Mouse (Mus musculus) inflammation-experienced regulatory T-cells, adult 6 months (primary cell): ENCODE measurements around the gene Cdon. TPM values are rescaled to one million over a fixed set of nuclear protein-coding genes. Genes with fewer than 3 reads are reported as not detected.
A peak's percentile ranks its signal among the peaks of the same experiment; 100 is the strongest.

Experiments
- ATAC-seq: one replicate; pipeline ENCODE4 v1.8.0; 2017
- polyA plus RNA-seq, 3 experiments: library from polyadenylated mRNA; unstranded; fragments of 100-300 nt; shearing (Covaris generic); gene quantifications; one replicate each; pipeline ENCODE4 v1.2.1; 2017

Cdon gene
- polyA plus RNA-seq, 3 experiments from 2014 or later: 2.6 to 3.6 (median 3.2) TPM

- no peak for ATAC-seq
Measured at GRCm38 (mm10) chr9:35543099-35543860, 122.4 kb downstream of the Cdon start.

DNA sequence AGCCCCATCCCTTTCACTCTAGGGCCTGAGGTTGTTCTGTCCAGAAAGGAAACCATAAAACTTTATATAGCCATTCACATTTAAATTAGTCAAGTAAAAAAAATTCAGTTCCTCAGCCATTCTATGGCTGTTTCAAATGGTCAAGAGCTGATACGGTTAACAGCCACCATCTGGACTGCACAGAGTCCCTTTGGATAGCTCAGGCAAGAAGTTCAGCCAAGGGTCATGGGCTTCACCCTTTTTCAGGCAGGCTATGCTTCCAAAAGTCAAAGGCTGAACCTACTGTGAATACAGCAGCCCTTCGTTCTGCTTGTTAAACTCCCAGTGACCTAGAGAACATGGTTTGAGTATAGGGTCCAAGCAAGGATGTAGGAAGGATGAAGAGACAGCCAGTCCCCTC, 123.7 kb downstream of the Cdon start:
- ATAC-seq: no peak

DNA sequence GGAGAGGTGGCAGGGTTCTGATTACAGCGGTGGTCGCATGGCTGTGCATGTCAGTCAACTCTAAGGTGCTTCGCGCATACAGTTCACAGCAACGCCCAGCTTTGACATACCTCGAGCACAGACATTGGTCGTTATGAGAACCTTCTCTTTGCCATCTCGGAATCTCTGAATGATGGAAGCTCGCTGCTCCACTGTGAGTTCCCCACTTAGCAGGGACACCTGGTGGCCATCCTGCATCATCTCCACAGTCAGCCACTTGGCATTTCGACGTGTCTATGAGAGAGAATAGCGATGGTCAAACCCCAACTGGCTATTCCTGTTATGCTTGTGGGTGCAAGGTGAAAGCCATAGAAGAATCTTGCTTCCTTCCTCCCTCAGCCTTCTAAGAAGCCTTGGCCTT, 124.8 kb downstream of the Cdon start:
- ATAC-seq: no peak

GRCm38 (mm10) chr9:35546745-35547144, 125.8 kb downstream of the Cdon start:
- ATAC-seq: peak; percentile 25

DNA sequence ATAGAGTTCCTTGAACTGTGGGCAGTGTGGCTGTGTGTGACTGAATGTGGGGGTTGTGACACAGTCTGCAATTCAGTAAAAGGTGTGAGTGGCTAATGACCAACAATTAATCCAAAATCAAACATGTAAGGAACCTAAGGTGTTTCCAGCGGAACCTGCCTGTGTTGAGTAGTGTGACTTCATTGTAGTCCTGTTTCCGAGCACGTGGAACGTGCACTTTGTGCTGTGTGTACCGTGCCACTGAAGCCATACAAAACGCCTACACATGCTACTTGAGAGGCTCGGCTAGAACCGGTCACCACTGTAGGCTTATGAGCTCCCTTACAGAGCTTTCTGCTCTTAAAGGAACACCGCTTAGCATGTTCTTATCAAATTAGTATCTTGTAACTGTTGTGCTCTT, 127.5 kb downstream of the Cdon start:
- ATAC-seq: no peak

- ATAC-seq: no peak
Measured at GRCm38 (mm10) chr9:35556494-35557102, 135.7 kb downstream of the Cdon start.

Other genes starting within 250 kb of the Cdon start
- gene Dcps, start 245.1 kb upstream of the Cdon start, polyA plus RNA-seq: 10 to 100 TPM; 83.4 to 94.5 (median 92.4) TPM
- gene Srpr, start 221.0 kb upstream of the Cdon start, polyA plus RNA-seq: 100 to 1,000 TPM in 1 of 3 experiments, 10 to 100 TPM in 2; 87.5 to 100 (median 90.5) TPM
- 1 to 10 TPM; 3.8 to 4.5 (median 4.5) TPM for gene Tirap, start 220.8 kb upstream of the Cdon start, polyA plus RNA-seq
- 10 to 100 TPM; 22.1 to 33.3 (median 27.3) TPM for gene Foxred1, start 210.1 kb upstream of the Cdon start, polyA plus RNA-seq
- gene Fam118b, start 153.3 kb upstream of the Cdon start, polyA plus RNA-seq: 10 to 100 TPM; 45.5 to 66.0 (median 60.7) TPM
- 10 to 100 TPM; 31.2 to 40.4 (median 39.0) TPM for gene Rpusd4, start 153.3 kb upstream of the Cdon start, polyA plus RNA-seq
- not detected for gene Gm1113, start 97.1 kb downstream of the Cdon start, polyA plus RNA-seq
- under 1 TPM; 0.11 to 0.26 (median 0.14) TPM for gene Ddx25, start 137.4 kb downstream of the Cdon start, polyA plus RNA-seq
- gene Pus3, start 137.5 kb downstream of the Cdon start, polyA plus RNA-seq: 10 to 100 TPM; 16.9 to 27.8 (median 19.5) TPM
- gene Pate2, start 149.2 kb downstream of the Cdon start, polyA plus RNA-seq: not detected
- 10 to 100 TPM in 1 of 3 experiments, 1 to 10 TPM in 2; 4.9 to 16.2 (median 5.7) TPM for gene Hyls1, start 149.3 kb downstream of the Cdon start, polyA plus RNA-seq
- not detected for gene Pate4, start 190.8 kb downstream of the Cdon start, polyA plus RNA-seq
- gene Pate3, start 227.1 kb downstream of the Cdon start, polyA plus RNA-seq: not detected